Mouse (Mus musculus) layer of hippocampus, adult 18-20 months (tissue): ENCODE measurements around the gene Zfp418. TPM values are rescaled to one million over a fixed set of nuclear protein-coding genes. Genes with fewer than 3 reads are reported as not detected.
"Not testable (repeated sequence)": the region's sequence is repeated elsewhere in the genome, so short reads cannot be mapped to it uniquely, and the experiment has no call there.

ENCODE experiments used
- DNase-seq, 2 experiments: peaks; one replicate each; pipeline ENCODE4 v3.0.0; 2022; ENCODE audit warnings: low spot score in 2 of 2
- long read RNA-seq: library from polyadenylated mRNA; stranded (forward); transcript quantifications from one replicate; pipeline ENCODE4 v2.0.0, GENCODE M21; 2021
- total RNA-seq, 2 experiments: library from RNA; stranded (reverse); gene quantifications; 2 replicates each; pipeline ENCODE4 v1.2.3; 2021

Gene Zfp418
- 1 to 10 TPM; 7.6 to 9.4 TPM for total RNA-seq
- long read RNA-seq, partial matches to known transcripts = 0 of 3 reads
- long read RNA-seq, other reads (novel, unspliced or antisense) = 0 of 3 reads

DNA sequence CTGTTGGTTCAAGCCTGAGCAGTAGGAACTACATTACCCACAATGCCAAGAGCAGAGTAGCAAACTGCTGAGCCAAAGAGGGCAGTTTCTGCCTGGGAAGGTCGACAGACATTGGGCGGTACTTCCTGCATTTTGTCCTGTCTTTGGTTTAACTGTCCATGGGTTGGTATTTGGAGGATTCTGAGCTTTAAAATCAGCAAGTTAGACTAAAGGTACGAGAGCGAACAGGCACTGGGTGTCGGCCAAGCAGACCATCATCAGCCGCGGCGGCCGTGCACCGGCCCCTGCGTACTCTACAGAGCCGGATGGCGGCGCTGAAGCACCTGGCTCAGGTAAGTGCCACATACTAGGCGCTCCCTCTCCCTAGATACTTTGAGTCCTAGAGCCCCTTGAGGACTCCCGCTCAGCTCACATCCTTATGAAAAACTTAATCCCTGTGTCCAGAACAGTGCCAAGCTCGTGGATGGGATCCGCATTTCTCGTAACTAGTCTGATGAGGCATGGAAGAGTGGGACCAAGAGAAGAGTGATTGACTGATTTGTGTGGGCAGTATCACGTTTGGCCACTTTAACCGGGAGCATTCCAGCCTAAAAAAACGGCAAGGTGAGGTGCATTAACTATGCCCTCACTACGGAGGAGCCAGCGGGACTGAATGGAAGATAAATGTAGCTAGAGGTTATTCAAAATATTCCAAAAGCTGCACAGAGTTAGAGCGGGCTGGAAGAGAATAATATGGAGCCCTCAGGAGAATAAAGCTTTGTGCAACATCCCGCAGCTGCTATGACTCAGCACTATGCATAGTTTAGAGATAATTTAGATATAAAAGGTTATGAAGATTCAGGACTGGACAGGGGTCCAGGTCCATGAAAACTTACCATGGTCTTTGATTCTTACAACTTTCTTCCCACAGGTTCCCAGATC lies at the start of gene Zfp418:
Gene Zfp418, plus strand, starts transcription at position 104 of the 921 bp plus-strand sequence.
- peak; percentile 61 to 84 for DNase-seq

DNA sequence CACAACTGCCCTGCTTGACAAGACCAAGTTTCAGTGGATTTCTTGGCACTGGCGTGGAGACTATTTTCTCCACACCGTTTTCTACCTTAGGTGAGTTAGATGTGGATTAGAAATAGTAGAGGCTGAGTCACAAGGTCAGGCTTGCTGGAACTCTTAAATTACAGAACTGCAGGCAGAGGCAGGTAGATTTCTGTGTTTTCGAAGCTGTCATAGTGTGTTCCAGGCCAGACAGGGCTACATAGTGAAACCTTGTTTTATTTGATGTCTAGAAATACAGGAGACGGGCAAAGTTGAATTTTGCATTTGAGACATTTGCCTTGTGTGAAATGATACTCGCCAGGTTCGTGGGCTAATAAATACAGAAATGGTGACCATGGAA lies 49.5 kb upstream of the Zfp418 start:
- no peak for DNase-seq

DNA sequence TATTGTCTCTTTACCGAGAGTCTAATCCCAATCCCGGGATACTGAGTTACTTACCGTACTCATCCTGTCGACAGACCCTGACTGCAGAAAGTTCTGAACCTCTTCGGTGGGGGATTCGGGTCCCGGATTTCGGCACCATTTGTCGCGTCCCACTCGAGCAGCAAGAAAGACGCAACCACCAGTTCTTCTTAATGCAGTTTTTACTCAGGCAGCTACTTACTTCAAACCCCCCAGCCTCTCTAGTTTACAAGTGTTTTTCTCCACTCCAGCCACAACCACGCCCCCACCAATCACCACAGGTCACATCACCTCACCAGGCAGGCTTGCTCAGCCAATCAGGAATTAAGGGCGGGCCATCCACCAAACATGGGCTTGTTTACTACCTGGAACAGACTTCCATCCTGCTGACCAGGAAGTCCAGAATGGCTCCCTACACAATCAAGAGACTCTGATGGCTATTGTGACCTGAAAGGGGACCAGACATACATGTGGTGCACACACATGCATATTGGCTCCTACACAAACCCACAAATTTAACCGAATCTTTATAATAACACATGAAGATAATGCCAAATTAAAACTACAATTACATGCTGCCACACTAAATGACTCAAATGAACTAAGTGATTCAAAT lies 40.5 kb upstream of the Zfp418 start:
- not testable (repeated sequence) for DNase-seq

DNA sequence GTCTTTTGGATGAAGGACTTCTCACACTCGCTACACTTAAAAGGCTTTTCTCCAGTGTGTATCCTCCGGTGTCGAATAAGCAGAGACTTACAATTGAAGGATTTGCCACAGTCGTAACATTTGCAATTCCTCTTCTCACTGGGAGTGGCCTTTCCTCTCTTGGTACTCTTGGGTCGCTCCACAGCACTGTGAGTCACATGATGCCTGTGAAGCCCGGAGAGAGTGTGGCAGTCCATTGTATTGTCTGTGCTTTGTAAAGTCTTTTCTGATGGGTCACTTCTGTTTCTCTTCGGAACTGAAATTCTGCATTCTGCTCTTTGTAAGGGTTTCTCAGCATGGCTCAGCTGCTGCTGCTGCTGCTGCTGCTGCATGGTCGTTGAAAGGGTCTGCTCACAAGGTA lies 38.4 kb upstream of the Zfp418 start:
- DNase-seq = no peak

DNA sequence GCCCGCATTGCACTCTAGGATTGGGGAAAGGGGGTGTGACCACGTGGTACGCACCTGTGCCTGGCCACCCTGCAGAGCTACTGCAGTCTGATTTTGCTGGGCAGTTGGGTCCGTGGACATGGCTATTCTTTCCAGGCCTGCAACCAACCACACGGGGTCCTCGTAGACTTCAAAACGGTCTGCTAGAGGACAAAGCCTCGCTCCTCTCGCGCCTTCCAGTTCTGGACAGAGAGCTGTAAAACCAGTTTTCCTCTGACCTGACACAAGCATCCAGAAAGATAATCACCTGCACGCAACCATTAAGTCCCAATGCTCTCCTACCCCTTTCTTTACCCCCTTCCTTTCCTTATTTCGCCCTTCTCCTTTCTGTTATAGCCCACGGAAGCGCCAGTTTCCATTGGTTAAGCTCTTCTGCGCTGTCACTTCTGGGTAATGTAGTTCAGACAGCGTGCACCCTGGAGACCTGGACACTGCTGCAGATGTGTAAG lies 34.7 kb upstream of the Zfp418 start, which contains the start of gene Zfp773:
Gene Zfp773, minus strand, starts transcription at position 377 of the 488 bp plus-strand sequence.
- peak; percentile 47 to 67 for DNase-seq

DNA sequence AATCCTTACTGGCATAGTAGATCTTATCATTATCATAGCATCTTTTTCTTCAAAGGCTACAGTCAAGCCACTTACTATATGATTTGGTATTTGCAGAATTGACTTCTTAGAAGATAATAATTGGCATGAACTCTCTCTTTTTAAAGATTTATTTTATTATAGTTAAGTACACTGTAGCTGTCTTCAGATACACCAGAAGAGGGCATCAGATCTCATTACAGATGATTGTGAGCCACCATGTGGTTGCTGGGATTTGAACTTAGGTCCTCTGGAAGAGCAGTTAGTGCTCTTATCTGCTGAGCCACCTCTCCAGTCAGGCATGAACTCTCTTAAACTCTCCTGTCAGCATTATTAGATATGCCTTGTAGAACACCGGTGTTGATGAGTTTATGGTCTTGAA lies 26.9 kb upstream of the Zfp418 start:
- DNase-seq = no peak

DNA sequence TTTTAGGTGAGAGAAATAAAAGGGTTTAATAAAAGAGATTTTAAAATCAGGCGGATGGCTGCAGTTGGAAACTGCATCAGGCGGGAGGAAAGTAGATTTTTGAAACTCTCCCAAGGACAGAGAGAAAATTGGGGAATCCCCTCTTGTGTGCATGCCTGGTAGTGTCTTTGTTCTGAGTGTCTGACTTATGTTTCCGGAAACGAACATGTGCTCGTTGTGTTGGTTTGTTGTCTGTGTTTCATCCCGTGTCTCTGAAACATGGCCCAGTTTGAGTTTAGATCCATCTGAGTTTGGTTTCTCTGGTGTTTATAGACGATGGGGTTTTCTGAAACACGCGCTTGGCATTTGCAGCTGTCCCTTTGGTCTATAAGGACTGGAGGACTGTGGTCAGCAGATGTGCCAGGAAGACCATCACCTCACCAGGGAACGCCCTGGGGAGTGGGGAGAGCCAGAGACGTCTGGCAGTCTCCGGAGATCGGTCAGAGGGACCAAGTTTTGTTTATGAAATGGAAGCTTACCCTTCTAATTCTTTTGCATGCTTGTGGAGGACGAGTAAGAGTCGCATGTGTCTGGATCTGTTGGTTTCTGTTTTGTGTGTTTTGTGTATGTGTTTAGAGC lies 25.0 kb upstream of the Zfp418 start:
- DNase-seq = no peak

DNA sequence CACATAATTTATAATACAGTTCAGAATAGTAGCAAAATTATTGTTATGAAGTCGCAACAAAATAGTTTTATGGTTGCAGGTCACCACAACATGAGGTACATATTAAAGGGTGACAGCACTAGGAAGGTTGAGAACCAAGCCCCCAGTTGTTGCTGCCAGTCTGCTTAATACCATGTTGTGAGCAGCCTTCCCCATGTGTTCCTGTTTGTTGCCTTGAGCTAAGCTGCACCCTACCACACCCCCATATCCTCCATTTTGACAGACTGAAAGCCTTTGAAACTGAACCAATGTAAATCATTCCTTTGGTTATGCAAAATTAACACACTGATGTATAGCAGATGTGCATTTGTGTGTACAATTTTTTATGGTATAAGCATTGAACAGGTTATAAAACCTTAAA lies 14.8 kb downstream of the Zfp418 start:
- no peak for DNase-seq

DNA sequence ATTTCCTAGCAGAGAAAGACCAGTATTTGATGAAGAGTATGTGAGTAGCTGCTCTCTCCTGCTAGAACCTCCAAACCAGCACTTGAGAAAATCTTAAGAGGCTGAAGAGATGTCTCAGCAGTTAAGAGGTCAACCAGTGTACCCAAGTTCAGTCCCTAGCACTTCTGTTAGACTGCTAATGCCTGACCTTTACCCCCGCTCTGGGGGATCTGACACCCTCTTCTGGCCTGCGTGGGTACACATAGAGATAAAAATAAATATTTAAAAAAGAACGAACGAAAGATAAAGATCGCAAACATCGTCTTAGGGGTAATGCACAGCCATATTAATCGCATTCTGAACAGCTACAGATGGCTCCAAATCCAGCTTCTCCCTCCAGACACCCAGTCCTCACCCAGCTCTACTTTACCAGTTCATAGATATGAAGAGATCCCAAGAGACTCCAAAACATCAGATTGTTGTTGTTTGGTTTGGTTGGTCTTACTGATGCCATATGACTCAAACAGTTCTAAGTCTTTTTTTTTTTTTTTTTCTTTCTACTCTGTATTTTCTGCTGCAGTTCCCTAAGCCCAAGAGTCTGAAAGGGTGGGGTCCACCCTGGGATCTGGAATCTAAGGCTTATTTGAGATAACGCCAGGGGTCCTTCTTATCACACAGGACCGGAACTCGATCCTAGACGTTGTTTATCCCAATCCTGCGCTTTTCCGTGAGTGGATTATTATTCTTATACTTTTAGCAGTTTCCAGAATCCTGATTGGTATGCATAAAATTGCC lies 16.5 kb downstream of the Zfp418 start:
- peak in 1 of 2 experiments; percentile 5 for DNase-seq

DNA sequence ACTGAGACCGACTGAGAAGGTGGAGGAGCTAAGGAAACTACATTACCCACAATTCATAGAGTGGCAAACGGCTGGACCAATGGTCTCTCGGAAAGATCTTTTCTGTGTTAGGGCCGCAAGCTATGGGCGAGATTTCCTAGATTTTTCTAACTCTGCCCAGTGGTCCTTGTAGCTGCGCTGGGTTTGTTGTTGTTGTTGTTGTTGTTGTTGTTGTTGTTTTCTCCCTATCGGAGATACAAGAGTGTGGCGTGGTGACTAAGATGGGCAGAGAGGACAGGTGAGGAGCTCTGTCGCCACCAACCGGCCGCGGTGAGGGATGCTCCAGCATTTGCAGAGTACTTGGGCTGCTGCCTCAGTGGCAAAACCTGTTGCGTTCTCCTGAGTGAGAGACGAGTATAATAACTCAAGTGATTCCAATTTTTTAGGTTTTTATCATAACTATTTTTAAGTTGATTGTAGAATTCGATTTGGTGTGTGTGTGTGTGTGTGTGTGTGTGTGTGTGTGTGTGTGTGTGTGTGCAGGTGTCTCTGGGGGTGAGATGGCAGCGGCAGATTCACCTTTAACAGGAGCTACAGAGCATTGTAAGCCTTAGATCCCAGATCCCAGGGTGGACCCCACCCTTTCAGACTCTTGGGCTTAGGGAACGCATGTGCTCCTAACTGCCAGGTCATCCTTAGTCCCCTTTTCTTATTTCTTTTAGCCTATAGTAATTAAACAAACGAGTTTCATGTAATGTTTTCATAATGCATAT lies 17.2 kb downstream of the Zfp418 start:
- DNase-seq = peak; percentile 70 to 85

DNA sequence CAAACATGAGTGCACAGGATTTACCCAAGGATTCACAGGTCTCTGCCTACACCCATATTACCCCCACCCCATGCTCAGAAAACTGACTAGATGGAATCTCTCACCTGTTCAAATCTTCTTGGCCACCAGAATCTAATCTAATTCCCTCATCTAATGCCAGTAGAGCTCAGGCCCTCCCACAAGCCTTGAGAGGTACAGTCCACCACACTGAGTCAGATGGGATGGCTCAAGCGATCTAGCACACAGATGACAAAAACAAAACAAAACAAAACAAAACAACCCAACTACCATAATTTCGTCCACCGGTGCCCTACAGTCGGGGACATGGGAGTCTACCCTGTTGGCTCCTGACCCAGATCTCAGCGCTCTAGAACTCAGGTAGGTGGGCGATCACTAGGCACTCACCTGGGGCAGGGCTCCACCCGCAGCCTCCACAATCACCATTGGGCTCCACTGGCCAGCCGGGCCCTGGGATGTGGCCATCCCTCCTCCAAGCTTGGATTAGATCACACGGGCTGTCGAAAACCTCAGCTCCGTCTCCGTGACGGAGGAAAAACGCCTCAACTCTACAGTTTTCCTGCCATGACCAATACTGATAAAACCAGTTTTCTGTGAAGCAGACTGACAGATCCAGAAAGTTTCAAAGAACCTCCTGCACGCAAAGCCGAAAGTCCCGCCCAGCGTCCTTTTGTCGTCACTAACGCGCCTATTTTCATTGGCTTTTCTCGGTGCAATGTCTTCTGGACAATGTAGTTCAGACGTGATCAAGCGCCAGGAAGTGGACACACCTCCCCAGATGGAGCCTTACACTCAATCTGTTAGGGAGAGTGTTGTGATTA lies 38.4 kb downstream of the Zfp418 start, which contains the start of gene Zfp772:
Gene Zfp772, minus strand, starts transcription at position 686 of the 839 bp plus-strand sequence.
- DNase-seq = peak; percentile 29 to 73

Other genes with a start within 250 kb of the Zfp418 start
- gene Aurkc, start 176.0 kb upstream of the Zfp418 start, total RNA-seq = not detected
- 10 to 100 TPM; 13.7 to 15.4 TPM for gene Zfp954, start 49.8 kb upstream of the Zfp418 start, total RNA-seq
- 1 to 10 TPM; 2.8 to 2.9 TPM for gene Zfp773, start 34.6 kb upstream of the Zfp418 start, total RNA-seq
- 1 to 10 TPM; 7.6 to 9.1 TPM for gene Zfp772, start 38.7 kb downstream of the Zfp418 start, total RNA-seq
- 1 to 10 TPM; 1.9 to 2.2 TPM for gene Vmn2r29, start 76.0 kb downstream of the Zfp418 start, total RNA-seq
- 10 to 100 TPM in 1 of 2 experiments, 1 to 10 TPM in 1; 7.1 to 10.4 TPM for gene Gm45844, start 107.0 kb downstream of the Zfp418 start, total RNA-seq
- 100 to 1,000 TPM; 122 to 132 TPM for gene Clcn4, start 129.5 kb downstream of the Zfp418 start, total RNA-seq
- under 1 TPM; 0.12 to 0.15 TPM for gene Vmn2r30, start 166.3 kb downstream of the Zfp418 start, total RNA-seq
- gene Gm45783, start 203.2 kb downstream of the Zfp418 start, total RNA-seq = not detected
- not detected for gene Vmn2r31, start 228.4 kb downstream of the Zfp418 start, total RNA-seq